Mouse (Mus musculus): ENCODE results near the gene Srrm3. TPM values are rescaled to one million over a fixed set of nuclear protein-coding genes. Genes with fewer than 3 reads are reported as not detected.
A peak's percentile ranks its signal among the peaks of the same experiment; 100 is the strongest.

Srrm3 gene
- total RNA-seq, 2 experiments from 2014 or later: 1.6 to 3.4 TPM

DNA sequence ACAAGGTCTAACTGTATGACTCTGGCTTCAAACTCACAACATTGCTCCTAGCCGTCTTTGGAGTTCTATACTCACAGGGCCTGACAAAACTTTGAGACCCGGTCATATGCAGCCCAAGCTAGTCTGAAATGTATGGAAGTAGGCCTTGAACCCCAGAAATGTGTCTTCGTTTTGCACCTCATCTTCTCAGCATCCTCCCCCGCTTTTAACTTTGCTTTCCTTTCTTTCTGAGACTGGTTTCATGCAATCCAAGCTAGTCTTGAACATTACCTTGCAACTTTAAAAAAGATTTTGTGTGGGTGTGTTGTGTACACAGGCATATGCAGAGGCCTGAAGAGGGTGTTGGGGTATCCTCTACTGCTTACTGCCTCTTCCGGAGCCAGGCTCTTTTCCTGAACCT lies 97.6 kb downstream of the Srrm3 start:
- DNase-seq: no peak

DNA sequence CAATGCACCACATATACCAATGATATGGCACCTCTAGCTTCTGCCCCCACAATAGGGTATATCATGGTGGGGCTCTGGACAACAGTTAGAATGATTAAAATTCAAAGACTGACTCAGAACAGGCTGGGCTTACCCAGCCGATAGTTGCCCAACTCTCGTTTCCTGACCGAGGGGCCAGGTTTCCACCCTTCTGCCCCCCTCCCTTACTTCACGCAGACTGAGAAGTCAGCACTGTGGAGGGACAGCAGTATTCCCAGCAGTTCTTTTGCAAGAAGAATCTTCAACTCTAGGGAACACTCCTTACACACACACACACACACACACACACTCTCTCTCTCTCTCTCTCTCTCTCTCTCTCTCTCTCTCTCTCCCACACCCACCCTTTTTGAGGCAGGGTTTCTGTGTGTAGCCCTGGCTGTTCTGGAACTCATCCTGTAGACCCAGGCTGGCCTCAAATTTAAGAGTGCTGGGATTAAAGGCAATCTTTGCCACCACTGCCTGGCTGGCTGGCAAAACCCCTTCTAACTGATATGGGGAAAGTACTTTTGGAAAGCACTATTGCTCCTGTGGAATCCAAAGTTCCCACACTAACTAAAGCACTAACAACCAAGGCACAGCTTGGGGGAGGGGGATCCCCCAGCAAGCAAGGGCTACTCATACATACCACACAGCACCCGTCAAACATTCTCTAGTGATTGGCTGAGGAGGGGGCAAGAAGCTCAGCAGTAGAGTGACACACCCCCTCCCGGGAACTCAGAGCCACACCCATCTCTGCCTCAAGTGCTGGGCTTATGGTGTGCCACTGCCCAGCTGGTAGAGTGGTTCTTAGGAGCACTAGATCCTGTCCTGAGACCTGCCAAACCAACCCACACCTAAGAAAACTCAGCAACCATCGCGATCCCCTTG lies 98.9 kb downstream of the Srrm3 start:
- DNase-seq: no peak

DNA sequence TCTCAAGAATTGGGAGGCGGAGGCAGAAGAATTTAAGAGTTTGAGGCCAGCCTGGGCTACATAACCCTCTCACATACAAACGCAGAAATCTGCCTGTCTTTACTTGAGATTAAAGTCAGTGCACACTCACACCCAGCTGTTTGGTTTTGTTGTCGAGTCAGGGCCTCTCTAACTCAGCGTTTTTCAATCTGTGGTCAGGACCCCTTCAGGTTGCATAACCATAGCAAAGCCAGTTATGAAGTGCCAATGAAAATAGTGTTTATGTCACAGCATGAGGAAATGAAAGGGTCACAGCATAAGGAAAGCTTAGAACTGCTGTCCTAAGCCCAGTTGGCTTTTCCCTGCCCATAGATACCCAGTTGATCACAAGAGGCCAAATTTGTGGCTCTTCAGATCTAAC lies 100.2 kb downstream of the Srrm3 start:
- DNase-seq: no peak

DNA sequence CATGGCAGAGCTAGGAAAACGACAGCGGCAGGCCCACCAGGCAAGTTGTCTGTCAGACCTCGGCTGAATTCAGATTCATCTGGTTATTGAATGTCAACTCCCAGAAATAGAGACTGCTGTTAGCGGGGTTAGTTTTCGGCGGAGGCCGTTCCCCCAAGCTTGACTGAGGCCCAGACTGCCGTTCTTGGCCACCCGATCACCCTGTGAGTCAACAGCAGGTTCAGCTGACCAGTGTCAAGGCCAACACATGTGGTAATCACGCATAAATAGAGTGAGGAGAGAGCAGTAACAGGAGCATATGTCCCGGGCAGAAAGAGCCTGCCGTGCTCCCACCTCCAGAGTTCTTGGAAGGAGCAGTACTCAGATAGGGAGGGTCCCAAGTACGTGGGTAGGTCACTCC lies 100.6 kb downstream of the Srrm3 start:
- DNase-seq: peak; percentile 82 to 86

DNA sequence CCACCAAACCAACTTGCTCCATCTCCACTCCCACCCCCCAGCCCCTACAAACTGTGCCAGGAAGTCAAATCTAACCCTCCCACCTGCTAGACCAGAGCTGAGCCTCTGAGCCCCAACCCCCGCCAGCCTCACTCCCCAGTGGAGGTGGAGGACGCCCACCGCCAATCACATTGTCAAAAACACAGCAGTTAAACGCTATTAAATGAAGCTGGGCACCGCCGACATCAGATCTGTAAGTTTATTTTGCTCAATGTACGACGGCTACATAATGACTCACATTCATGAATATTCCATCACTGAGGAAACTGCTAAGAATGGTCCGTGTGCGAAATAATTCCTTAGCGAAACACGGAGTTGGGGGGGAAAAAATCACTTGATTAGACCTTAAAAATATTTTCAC lies 101.5 kb downstream of the Srrm3 start:
- no peak for DNase-seq

DNA sequence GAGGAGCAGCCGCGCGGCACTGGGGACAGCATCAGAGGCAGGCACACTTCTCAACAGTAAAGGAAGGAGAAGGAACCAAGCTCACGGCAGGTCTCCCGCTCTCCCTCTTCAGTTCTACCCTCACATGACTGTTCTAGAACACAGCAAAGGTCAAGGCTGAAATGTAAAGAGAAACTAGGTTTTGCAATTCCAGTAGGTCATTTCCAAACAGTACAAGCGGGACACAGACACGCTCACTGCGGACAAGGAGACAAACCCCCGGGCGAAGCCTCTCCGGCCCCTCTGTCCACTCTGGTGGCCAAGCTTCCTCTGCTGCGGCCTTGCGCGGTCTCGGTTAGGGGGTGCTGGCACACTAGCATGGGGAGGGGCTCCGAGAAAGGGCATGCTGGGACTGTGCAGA lies 102.3 kb downstream of the Srrm3 start:
- DNase-seq: no peak

DNA sequence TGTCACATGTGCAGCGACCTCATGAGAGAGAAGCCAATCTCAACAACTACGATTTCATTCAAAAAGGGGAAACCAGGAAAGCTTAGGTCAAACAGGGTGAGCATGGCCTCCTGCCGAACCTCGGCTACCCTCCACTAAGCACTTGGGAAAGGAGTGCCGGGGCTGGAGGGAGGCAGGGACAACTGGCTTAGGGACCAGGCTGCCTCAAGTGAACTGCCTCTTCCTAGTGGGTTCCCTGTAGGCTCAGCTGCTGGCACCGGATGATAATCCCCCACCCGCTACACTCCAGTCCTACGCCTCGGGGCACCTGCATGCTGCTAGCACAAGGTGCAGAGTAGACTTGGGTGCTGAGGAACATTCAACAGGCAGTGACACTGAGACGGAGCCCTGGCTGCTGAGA lies 103.0 kb downstream of the Srrm3 start:
- DNase-seq: no peak

DNA sequence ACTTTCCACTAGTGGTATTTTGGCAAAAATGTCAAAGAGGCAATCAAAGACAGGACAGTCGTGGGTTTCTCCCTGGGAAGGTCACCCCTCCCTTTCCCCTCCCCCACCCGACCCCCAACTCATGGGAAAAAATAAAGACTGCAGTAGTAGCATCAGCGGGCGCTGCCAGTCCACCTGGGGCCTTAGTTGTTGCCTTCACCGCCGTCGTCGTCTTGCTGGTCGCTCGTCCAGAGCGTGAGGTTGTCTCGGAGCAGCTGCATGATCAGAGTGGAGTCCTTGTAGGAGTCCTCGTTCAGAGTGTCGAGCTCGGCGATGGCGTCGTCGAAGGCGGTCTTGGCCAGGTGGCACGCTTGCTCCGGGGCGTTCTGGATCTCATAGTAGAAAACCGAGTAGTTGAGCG lies 104.1 kb downstream of the Srrm3 start:
- no peak for DNase-seq

DNA sequence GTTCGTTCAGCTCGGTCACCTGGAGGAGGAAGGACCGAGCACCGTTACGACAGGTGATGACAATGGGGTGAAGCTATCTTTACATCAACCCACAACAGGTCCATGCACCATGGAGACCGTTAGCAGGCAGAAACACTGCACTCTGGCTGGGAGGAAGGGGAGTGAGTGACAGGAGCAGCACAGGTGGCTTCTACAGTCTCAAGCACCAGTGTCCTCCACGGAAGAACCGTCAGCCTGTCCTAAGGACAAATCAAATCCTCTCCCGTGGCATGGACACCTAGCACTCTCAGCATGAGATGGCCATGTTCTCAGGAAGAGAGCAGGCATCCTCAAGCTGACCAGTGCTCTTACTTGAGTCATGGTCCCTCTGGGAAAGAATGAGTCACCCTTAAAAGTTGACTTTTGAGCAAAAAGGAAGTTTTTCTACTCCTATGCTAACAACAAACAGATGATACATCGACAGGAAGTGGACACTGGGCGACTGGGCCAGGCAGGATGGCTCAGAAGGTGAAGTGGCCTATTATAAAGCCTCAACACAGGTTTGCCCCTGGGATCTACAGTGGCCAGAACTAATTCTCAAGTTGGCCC lies 105.0 kb downstream of the Srrm3 start:
- DNase-seq: no peak

DNA sequence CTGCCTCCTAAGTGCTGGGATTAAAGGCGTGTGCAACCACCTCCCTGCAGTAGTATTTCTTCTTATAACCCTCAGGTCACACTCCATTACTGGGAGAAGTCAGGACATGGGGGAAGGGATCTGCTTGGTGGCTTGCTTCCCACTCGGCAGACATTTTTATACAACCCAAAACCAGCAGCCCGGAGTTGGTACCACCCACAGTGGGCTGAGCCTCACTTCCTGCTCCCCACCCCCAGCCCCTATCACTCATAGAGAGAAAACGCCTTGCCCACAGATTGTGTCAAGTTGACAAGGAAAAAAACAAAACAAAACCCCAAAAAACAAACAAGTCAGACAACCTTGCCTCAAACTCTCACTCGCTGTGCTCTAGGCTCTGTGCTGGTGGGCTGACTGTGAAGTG lies 106.5 kb downstream of the Srrm3 start:
- DNase-seq: no peak

DNA sequence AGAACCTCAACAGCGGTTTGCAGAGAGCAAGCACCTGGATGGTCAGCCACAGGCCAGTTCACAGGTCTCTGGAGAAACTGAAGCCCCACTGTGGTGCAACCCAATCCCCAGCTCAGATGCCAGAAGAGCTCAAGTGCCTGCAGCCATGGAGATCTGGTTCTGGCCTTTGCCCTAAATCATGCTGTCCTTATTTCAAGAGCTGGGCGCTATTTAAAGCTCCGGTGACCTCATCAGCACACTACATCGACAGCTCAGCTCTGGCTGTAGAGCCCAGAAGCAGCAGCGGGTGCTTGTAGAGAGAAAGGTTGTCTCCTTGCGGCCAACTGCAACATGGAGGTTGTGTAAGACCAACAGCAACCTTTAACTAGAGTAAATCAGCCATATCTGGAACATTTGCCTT lies 107.5 kb downstream of the Srrm3 start:
- DNase-seq: peak; percentile 63 to 70

DNA sequence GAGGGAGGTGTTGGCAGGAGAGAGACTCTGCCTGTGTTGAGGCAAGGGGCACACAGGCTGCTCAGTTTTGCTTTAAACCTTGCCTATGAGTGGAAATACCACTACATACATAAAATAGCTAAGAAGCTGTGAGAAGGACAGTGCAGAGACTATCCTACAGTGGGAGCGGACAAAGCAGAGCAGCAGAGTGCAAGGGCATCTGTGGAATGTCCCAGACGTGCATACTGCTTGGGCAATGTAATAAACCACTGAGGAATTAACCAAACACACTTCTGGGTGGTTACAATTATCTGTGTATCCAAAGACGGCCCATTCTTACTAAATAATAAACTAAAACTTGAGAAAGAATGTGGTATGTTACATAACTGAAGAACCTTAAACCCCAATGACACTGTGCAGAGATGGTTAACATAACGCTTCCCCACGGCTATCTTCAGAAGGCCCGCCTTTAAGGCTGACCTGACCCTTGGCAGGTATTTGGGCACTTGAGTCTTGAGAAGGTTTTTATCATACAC lies 109.4 kb downstream of the Srrm3 start:
- DNase-seq: no peak

DNA sequence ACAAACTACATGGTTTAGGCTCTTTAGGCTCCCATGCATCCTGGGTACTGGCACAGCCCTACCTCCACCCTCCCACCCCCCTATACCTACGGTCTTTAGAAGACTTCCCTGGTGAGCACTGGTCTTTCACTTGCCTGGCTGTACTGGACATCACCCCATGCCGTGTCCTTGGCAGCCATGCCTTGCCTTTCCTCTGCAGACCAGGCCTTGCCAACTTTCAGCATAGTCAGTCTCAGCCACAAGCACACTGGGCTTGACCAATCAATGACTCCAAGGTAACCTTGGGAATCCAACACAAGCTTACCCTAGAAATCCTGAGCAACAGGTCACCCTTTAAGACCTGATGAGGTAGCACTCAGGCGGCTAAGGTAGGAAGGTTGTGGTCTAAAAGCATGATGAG lies 109.9 kb downstream of the Srrm3 start:
- peak; percentile 54 to 65 for DNase-seq

DNA sequence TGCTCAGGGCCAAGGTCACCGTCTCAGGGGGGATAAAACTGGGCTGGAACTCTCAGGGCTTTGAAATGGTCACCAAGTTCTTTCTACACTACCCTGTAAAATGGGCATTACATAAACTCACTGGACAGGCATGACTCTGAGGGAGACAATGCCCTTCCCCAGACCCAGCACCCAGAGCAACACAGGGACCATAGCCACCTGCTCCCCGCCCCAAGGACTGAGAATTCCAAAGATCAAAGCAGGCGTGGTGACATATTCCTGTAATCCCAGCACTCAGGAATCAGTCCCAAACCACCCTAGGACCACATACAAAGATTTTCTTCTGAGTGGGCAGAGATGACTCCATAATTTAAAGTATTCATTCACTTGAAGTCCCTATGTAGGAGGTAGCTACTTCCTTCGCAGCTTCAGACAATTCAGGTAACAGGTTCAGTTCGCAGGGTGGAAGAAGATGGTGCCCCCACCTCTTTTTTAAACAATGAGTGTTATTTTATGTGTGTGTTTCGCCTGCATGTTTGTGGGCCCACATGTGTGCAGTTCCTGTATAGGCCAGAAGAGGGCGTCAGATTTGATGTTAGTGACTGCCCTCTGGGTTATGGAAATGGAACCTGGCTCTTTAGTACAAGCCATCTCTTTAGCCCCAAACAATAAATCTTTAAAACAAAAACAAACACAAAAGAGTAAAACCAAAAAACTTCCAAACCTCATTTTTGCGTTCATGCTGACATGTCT lies 110.8 kb downstream of the Srrm3 start:
- no peak for DNase-seq

DNA sequence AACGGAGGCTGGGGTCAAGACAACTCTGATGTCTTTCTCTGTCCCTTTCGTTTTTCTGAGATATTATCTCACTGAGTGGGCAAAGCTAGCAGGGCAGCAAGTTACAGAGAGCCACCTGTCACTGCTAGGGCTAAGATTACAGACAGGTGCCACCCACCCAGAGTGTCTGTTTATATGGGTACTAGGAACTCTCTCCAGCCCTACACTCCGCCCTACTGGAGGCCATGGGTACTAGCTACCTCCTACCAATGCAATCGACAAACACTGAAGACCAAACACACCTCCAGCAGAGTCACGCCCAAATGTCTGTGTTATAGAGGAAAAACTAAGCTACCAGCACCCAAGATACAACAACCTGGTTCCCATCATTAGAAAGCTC lies 111.4 kb downstream of the Srrm3 start:
- no peak for DNase-seq

DNA sequence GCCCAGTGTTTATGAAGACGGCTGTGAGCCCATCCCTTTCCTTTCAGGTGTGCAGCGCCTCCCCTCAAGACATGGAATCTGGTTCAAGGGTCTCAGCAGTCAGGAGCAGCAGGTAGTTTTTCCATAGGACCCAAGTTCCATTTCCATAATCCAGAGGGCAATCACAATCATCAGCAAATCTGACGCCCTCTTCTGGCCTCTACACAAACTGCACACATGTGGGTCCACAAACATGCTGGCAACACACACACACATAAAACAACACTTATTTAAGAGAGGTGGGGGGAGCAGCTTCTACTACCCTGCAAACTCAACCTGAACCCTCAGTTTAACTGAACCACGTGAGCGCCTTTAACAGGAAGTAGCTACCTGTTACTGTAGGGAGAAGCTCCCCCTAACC lies 111.9 kb downstream of the Srrm3 start:
- DNase-seq: no peak

DNA sequence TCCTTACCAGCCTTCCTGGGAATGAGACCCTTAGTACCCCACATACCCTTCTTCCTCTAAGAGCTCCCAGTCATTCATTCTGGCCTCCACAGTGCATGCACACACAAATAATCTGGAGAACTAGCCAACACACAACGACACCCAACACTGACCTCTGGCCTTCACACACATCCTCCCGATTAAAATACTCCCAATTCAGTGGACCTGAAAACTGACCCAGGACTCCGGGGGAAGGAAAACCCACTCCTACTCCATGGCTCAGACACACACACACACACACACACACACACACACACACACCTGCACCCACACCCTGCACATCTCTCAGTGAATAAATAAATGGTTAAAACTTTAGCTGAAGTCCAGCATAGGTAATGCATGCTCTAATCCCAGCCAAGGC lies 113.2 kb downstream of the Srrm3 start:
- DNase-seq: no peak

DNA sequence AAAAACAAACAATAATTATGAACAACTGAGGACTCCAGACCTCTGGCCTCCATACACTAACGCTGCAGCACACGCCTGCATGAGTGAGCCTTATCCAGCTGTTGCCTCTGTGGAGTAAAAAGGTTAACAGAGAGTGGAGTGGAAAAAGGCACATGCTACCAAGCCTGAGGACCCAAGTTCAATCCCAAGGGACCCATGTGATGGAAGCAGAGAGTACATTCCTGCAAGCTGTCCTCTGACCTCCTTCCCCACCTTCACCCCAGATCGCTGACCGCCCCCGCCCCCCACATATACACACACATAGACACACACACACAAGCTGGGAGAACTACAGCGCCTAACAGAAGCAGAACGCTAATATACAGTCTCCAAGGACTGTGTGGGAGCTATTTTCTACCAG lies 117.2 kb downstream of the Srrm3 start:
- no peak for DNase-seq

Small RNAs within 50 kb of the gene (microRNA-seq; reads per million reads assigned to microRNA genes)
- gene Gm23268: not detected

Other genes starting within 250 kb of the Srrm3 start
- not detected for gene Ccl26, start 243.3 kb upstream of the Srrm3 start, total RNA-seq (2021)
- gene Ccl24, start 233.8 kb upstream of the Srrm3 start, total RNA-seq (2021): under 1 TPM; 0.73 to 0.82 TPM
- gene Rhbdd2, start 174.3 kb upstream of the Srrm3 start, total RNA-seq (2021): 10 to 100 TPM; 46.9 to 48.8 TPM
- 100 to 1,000 TPM; 300 to 324 TPM for gene Por, start 136.9 kb upstream of the Srrm3 start, total RNA-seq (2021)
- 10 to 100 TPM; 55.5 to 59.9 TPM for gene Tmem120a, start 62.4 kb upstream of the Srrm3 start, total RNA-seq (2021)
- gene Styxl1, start 28.5 kb upstream of the Srrm3 start, total RNA-seq (2021): under 1 TPM; 0.33 to 0.83 TPM
- gene Mdh2, start 28.4 kb upstream of the Srrm3 start, total RNA-seq (2021): 100 to 1,000 TPM; 489 to 545 TPM
- gene Hspb1, start 81.0 kb downstream of the Srrm3 start, total RNA-seq (2021): 100 to 1,000 TPM in 1 of 2 experiments, 10 to 100 TPM in 1; 85.2 to 330 TPM
- gene Ywhag, start 127.7 kb downstream of the Srrm3 start, total RNA-seq (2021): 100 to 1,000 TPM; 499 to 690 TPM
- 1 to 10 TPM; 2.3 to 3.3 TPM for gene Ssc4d, start 167.6 kb downstream of the Srrm3 start, total RNA-seq (2021)
- gene Zp3, start 173.2 kb downstream of the Srrm3 start, total RNA-seq (2021): not detected
- 10 to 100 TPM; 13.3 to 17.1 TPM for gene Dtx2, start 187.9 kb downstream of the Srrm3 start, total RNA-seq (2021)
- gene Upk3b, start 231.6 kb downstream of the Srrm3 start, total RNA-seq (2021): 1 to 10 TPM; 5.3 to 6.8 TPM
- not detected for gene Upk3bl, start 247.6 kb downstream of the Srrm3 start, total RNA-seq (2021)